Mouse (Mus musculus) ES-Bruce4 (cell line): ENCODE data around the gene Tle2. TPM values are rescaled to one million over a fixed set of nuclear protein-coding genes. Genes with fewer than 3 reads are reported as not detected.
A peak's percentile ranks its signal among the peaks of the same experiment; 100 is the strongest.

ENCODE experiments used
- H3K27ac ChIP-seq: 2 replicates; pipeline ENCODE4 v1.5.1; 2012; ENCODE audit warnings: low read length, inconsistent platforms; ENCODE audit not compliant: insufficient read depth
- H3K27me3 ChIP-seq: 2 replicates; pipeline ENCODE4 v1.6.1; 2012; ENCODE audit warnings: mild to moderate bottlenecking, low read length, inconsistent platforms; ENCODE audit not compliant: control insufficient read depth, poor library complexity, insufficient read depth, severe bottlenecking
- H3K36me3 ChIP-seq: 2 replicates; pipeline ENCODE4 v1.6.1; 2012; ENCODE audit warnings: inconsistent platforms, mild to moderate bottlenecking, low read length, moderate library complexity; ENCODE audit not compliant: control insufficient read depth, poor library complexity, insufficient read depth, severe bottlenecking
- H3K4me1 ChIP-seq: one replicate; pipeline ENCODE4 v1.8.1; 2011; ENCODE audit warnings: low read length; ENCODE audit not compliant: control insufficient read depth, insufficient read depth
- H3K4me3 ChIP-seq: 2 replicates; pipeline ENCODE4 v1.5.1; 2011; ENCODE audit warnings: low read depth, mild to moderate bottlenecking, low read length
- H3K9ac ChIP-seq: 2 replicates; pipeline ENCODE4 v1.6.1; 2012; ENCODE audit warnings: low read depth, mild to moderate bottlenecking, inconsistent platforms; ENCODE audit not compliant: poor library complexity, severe bottlenecking
- H3K9me3 ChIP-seq: replicated peaks from 2 replicates; pipeline ENCODE4 v1.6.1; 2012; ENCODE audit warnings: mild to moderate bottlenecking, low read length, inconsistent platforms; ENCODE audit not compliant: control insufficient read depth, poor library complexity, insufficient read depth, severe bottlenecking
- CTCF ChIP-seq: IDR thresholded peaks from one replicate; pipeline ENCODE4 v1.8.1; 2011; ENCODE audit warnings: low read depth, low read length
- EP300 ChIP-seq: IDR thresholded peaks from 2 replicates; pipeline ENCODE4 v1.6.1; 2011; ENCODE audit warnings: low read depth, low read length; ENCODE audit not compliant: insufficient read depth
- POLR2A ChIP-seq: IDR thresholded peaks from one replicate; pipeline ENCODE4 v1.8.1; 2011; ENCODE audit warnings: low read length; ENCODE audit not compliant: insufficient read depth
- polyA plus RNA-seq: library from polyadenylated mRNA; stranded (reverse); fragments of >200 nt; gene quantifications from 2 replicates; pipeline ENCODE4 v1.2.4, GENCODE M21; 2011; ENCODE audit warnings: low read depth; ENCODE audit not compliant: missing spikeins, insufficient read depth, insufficient read length

The Tle2 gene
- polyA plus RNA-seq, 1 experiment: 3.8 TPM

DNA sequence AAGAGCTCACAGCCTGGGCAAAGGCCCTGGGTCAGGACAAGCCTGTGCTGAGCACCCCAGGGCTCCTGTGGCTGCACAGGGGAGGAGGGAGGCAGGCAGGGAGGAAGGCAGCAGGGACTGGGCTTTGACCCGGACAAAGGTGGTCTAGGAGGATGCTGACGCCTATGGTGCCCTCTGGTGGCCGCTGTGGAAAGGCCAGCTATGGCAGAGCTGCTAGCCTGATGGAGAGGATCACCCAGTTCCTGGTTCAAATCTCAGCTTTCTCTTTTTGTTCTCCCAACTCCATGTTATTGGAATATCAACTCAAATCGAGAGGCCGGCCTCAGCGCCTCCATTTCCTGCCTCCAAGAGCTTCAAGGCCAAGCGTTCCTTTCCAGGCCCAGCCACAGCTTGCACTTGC is 24.1 kb upstream of the Tle2 start:
- no peak overlapping the region for H3K9ac ChIP-seq
- no peak overlapping the region for H3K4me3 ChIP-seq
- no peaks in the 10 kb centered on the region for H3K36me3 ChIP-seq
- TF ChIP-seq CTCF: peak; percentile 99
- no peak for TF ChIP-seq EP300
- TF ChIP-seq POLR2A: no peak
- H3K4me1 ChIP-seq: no peaks in the 10 kb centered on the region
- no peaks in the 10 kb centered on the region for H3K27me3 ChIP-seq
- no peak overlapping the region for H3K27ac ChIP-seq
- H3K9me3 ChIP-seq: no peaks in the 10 kb centered on the region

DNA sequence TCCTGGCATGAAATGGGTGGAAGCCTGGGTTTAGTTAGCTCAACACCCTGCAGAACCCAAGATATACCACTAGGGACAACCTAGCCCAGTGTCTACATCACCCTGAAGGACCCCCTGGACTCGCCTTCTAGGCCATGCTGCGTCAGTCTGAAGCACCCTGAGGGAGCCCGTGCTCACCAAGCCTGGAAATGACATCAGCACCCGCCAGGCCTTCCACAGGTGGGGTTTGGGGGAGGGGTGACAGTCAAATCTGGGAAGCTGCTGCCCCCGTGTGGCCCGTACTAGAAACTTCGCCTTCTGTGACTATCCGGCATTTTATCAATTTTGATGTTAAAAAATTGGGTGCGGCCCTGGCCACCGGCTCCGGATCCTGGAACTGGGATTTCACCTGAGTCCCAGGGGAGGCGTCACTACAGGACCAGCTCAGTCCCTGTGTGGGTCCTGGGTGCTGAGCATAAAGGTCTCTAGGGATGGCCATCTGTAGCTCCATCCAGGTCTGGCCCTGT is 22.7 kb upstream of the Tle2 start:
- peak overlapping the region; percentile 29 for H3K4me3 ChIP-seq
- TF ChIP-seq CTCF (peak; percentile 80), EP300 (0 out of 2 replicates have a peak, but pooled peaks have one; percentile 55), POLR2A (no peak)
- H3K27ac ChIP-seq: no peak overlapping the region
- no peaks in the 10 kb centered on the region for H3K27me3 ChIP-seq
- no peaks in the 10 kb centered on the region for H3K9me3 ChIP-seq
- H3K36me3 ChIP-seq: no peaks in the 10 kb centered on the region
- H3K9ac ChIP-seq: peak overlapping the region; percentile 30; the same call in 1 of the 2 replicates
- no peaks in the 10 kb centered on the region for H3K4me1 ChIP-seq

DNA sequence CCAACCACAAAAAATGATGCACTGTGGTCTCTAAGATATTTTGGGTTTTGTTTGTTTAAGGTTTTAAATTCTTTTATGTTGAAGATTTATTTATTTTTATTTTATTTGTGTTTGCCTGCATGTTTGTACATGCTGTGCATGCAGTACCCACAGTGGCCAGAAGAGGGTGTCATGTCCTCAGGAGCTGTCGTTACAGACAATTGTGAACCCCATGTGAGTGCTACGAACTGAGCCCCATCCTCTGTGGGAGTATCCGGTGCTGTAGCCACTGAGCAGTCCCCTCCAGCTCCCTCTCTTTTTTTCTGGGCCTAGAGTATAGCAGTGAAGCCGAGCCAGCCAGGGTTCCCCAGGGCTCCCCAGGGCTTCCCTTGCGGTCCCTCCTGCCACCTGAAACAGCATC is 21.1 kb upstream of the Tle2 start:
- H3K36me3 ChIP-seq: no peaks in the 10 kb centered on the region
- TF ChIP-seq POLR2A (no peak), EP300 (0 out of 2 replicates have a peak, but pooled peaks have one; percentile 21), CTCF (peak; percentile 65)

DNA sequence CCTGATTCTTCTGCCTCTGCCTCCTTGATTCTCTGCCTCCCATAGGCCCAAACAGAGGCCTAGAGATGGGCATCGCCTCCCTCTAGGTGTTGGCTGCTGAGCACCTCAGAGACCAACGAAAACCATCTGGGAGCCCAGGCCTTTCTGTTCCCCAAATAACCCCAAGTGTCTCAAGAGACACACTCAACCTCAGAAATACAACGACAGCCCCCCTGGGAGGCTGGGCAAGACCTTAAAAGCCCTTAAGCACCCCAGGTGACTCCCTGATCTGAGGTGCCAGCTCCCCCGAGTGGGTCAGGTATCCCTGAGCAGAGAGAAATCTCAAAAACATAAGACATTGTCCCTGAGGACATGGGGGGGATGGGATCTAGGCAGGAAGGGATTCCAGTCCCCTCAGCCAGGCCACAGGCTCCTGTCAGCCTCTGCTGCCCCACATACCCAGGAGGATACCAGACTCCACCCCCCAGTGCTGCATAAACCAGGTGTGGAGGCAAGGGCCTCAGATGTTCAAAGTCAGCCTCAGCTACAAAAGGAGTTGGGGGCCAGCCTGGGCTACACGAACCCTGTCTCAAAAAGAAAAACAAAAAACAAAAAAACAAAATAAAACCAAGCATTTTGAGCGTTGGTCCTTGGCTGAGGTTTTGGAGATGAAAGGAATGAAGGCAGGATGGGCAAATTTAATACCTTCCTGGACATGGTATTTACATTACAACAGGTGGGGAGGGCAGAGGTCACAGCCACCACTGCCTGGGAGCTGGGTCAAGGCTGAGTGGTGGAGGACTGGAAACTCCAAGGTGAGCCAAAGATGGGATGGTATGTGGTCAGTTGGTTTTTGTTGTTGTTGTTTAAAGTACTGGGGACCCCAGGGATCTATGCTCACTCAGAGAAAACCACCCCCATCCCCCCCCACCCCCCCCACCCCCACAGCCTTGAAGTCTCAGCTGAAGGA is 20.3 kb upstream of the Tle2 start:
- Histone ChIP-seq H3K9ac (no peak overlapping the region), H3K27ac (peak overlapping the region; percentile 30)
- TF ChIP-seq CTCF (no peak), EP300 (no peak), POLR2A (no peak)

More for the DNA sequence above, 21.1 kb upstream of the Tle2 start:
- no peaks in the 10 kb centered on the region for H3K27me3 ChIP-seq
- H3K4me1 ChIP-seq: no peaks in the 10 kb centered on the region
- H3K9me3 ChIP-seq: no peaks in the 10 kb centered on the region
- no peak overlapping the region for H3K4me3 ChIP-seq
- no peak overlapping the region for H3K9ac ChIP-seq
- no peak overlapping the region for H3K27ac ChIP-seq

DNA sequence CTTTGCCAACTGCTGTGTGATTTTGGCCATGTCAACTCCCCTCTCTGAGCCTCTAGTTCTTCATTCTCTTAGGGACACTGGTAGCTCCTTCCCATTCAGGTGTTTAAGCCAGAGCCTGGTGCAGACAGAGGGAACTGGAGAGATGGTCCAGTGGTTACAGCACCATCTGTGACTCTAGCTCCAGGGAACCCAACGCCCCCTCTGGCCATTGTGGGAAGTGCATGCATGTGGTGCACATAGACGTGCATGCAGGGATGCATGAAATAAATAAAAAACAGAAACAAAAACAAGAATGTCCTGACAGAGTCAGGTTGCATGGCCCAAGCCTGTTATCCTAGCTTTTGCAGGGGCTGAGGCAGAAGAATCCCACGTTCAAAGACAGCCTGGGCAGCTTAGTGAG is 18.1 kb upstream of the Tle2 start:
- Histone ChIP-seq H3K4me3 (no peak overlapping the region), H3K36me3 (no peaks in the 10 kb centered on the region), H3K27me3 (no peaks in the 10 kb centered on the region), H3K27ac (no peak overlapping the region), H3K9ac (no peak overlapping the region), H3K9me3 (no peaks in the 10 kb centered on the region), H3K4me1 (no peaks in the 10 kb centered on the region)
- TF ChIP-seq EP300 (no peak), CTCF (peak; percentile 63), POLR2A (no peak)

More for the DNA sequence above, 20.3 kb upstream of the Tle2 start:
- Histone ChIP-seq H3K36me3 (no peaks in the 10 kb centered on the region), H3K27me3 (no peaks in the 10 kb centered on the region), H3K4me1 (no peaks in the 10 kb centered on the region), H3K9me3 (no peaks in the 10 kb centered on the region), H3K4me3 (no peak overlapping the region)

DNA sequence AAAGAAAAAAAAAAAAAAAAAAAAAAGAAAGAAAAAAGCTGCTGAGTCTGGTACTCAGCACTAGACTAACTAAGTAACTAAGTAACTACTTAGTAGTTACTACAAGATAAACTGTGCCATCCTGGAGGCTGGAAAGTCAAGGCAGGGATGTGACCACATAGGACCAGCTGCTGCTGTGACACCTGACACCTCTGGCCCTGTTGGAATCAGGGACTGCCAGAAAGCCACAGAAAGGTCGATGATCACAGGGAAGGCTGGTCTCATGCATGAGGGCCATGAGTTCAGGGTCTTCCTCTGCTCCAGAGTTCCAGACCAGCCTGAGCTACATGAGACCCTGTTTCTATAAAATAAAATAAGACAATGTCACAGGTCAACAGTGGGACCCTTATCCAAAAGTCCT is 16.9 kb upstream of the Tle2 start:
- Histone ChIP-seq H3K4me3 (no peak overlapping the region), H3K9me3 (no peaks in the 10 kb centered on the region), H3K9ac (no peak overlapping the region), H3K36me3 (no peaks in the 10 kb centered on the region; the same call in 1 of the 2 replicates), H3K27me3 (no peaks in the 10 kb centered on the region), H3K27ac (no peak overlapping the region), H3K4me1 (no peaks in the 10 kb centered on the region)
- no peak for TF ChIP-seq EP300
- no peak for TF ChIP-seq CTCF
- TF ChIP-seq POLR2A: no peak
